Mouse (Mus musculus) C2C12 (cell line): ENCODE results near the gene Pmvk. TPM values are rescaled to one million over a fixed set of nuclear protein-coding genes. Genes with fewer than 3 reads are reported as not detected.

Experiments
- H3K27me3 ChIP-seq: one replicate; pipeline ENCODE4 v1.6.1; 2011; ENCODE audit not compliant: control insufficient read depth, insufficient read depth, insufficient read length
- H3K36me3 ChIP-seq: one replicate; pipeline ENCODE4 v1.6.1; 2011; ENCODE audit not compliant: control insufficient read depth, insufficient read depth
- H3K4me3 ChIP-seq: one replicate; pipeline ENCODE4 v1.5.1; 2011; ENCODE audit warnings: mild to moderate bottlenecking, control low read depth; ENCODE audit not compliant: poor library complexity, insufficient read depth, severe bottlenecking
- H3K79me2 ChIP-seq: one replicate; pipeline ENCODE4 v1.6.1; 2011; ENCODE audit not compliant: control insufficient read depth, insufficient read depth
- H3K79me3 ChIP-seq: one replicate; pipeline ENCODE4 v1.6.1; 2011; ENCODE audit warnings: low read depth, control low read depth
- H3ac ChIP-seq: one replicate; pipeline ENCODE3; 2011; ENCODE audit warnings: low read depth; ENCODE audit not compliant: control insufficient read depth, insufficient read length
- CEBPB ChIP-seq: IDR thresholded peaks from one replicate; pipeline ENCODE4 v1.6.1; 2011; ENCODE audit warnings: low read depth, mild to moderate bottlenecking, control low read depth, moderate library complexity
- CTCF ChIP-seq: IDR thresholded peaks from one replicate; pipeline ENCODE4 v1.5.1; 2011; ENCODE audit not compliant: control insufficient read depth, insufficient read depth, insufficient read length
- FOSL1 ChIP-seq: IDR thresholded peaks from one replicate; pipeline ENCODE4 v1.8.0; 2011; ENCODE audit warnings: mild to moderate bottlenecking, low read length; ENCODE audit not compliant: poor library complexity, insufficient read depth, severe bottlenecking
- MAX ChIP-seq: IDR thresholded peaks from one replicate; pipeline ENCODE4 v1.6.1; 2011; ENCODE audit warnings: mild to moderate bottlenecking, control low read depth
- MYOD1 ChIP-seq: IDR thresholded peaks from one replicate; pipeline ENCODE4 v1.6.1; 2011; ENCODE audit warnings: low read depth; ENCODE audit not compliant: control insufficient read depth, insufficient read length
- MYOG ChIP-seq: IDR thresholded peaks from one replicate; pipeline ENCODE4 v1.6.1; 2011; ENCODE audit not compliant: control insufficient read depth, insufficient read length; ENCODE audit errors: extremely low read depth
- USF1 ChIP-seq: IDR thresholded peaks from one replicate; pipeline ENCODE4 v1.6.1; 2011; ENCODE audit warnings: low read depth, mild to moderate bottlenecking, control low read depth, moderate library complexity
- polyA plus RNA-seq: library from polyadenylated mRNA; unstranded; fragments of >200 nt; fragmentation: generic; extraction: Trizol; gene quantifications from one replicate; pipeline ENCODE4 v1.2.1, GENCODE M21; 2012; ENCODE audit warnings: missing spikeins

Pmvk gene
- polyA plus RNA-seq, 1 experiment = 36.6 TPM

- Histone ChIP-seq H3ac (peak overlapping the region; percentile 70), H3K79me3 (peaks cover 59% of the 10 kb centered on the region)
- TF ChIP-seq FOSL1 (no peak), USF1 (no peak), MYOG (no peak), CEBPB (peak; percentile 76)
Measured at GRCm38 (mm10) chr3:89419571-89419970, 34.8 kb upstream of the Pmvk start.

GRCm38 (mm10) chr3:89419981-89420380 is 34.4 kb upstream of the Pmvk start:
- Histone ChIP-seq H3K79me2 (peaks cover 88% of the 10 kb centered on the region), H3K4me3 (peak overlapping the region; percentile 73), H3ac (peak overlapping the region; percentile 28), H3K36me3 (peaks cover 48% of the 10 kb centered on the region), H3K27me3 (no peaks in the 10 kb centered on the region), H3K79me3 (peaks cover 56% of the 10 kb centered on the region)
- TF ChIP-seq FOSL1 = no peak
- TF ChIP-seq MYOD1 = no peak
- no peak for TF ChIP-seq CEBPB
- no peak for TF ChIP-seq CTCF
- no peak for TF ChIP-seq USF1
- no peak for TF ChIP-seq MAX
- TF ChIP-seq MYOG = no peak

More at GRCm38 (mm10) chr3:89419571-89419970, 34.8 kb upstream of the Pmvk start:
- H3K36me3 ChIP-seq = peaks cover 49% of the 10 kb centered on the region
- peak overlapping the region; percentile 73 for H3K4me3 ChIP-seq
- H3K27me3 ChIP-seq = no peaks in the 10 kb centered on the region
- H3K79me2 ChIP-seq = peaks cover 88% of the 10 kb centered on the region

- no peak for TF ChIP-seq FOSL1
- no peak for TF ChIP-seq CEBPB
- no peak for TF ChIP-seq CTCF
- no peak for TF ChIP-seq USF1
- no peak for TF ChIP-seq MAX
- no peak for TF ChIP-seq MYOG
- H3K4me3 ChIP-seq = peak overlapping the region; percentile 73
- no peaks in the 10 kb centered on the region for H3K27me3 ChIP-seq
- H3K36me3 ChIP-seq = peaks cover 48% of the 10 kb centered on the region
- peaks cover 88% of the 10 kb centered on the region for H3K79me2 ChIP-seq
- H3ac ChIP-seq = no peak overlapping the region
- H3K79me3 ChIP-seq = peaks cover 54% of the 10 kb centered on the region
Measured at GRCm38 (mm10) chr3:89420421-89420820, 33.9 kb upstream of the Pmvk start.

- Histone ChIP-seq H3K36me3 (peaks cover 45% of the 10 kb centered on the region), H3ac (peak overlapping the region; percentile 65), H3K4me3 (peak overlapping the region; percentile 73), H3K27me3 (no peaks in the 10 kb centered on the region), H3K79me3 (peaks cover 46% of the 10 kb centered on the region), H3K79me2 (peaks cover 80% of the 10 kb centered on the region)
- TF ChIP-seq MYOD1 = no peak
- no peak for TF ChIP-seq CTCF
- no peak for TF ChIP-seq USF1
- TF ChIP-seq FOSL1 = no peak
- no peak for TF ChIP-seq MAX
- TF ChIP-seq CEBPB = no peak
- TF ChIP-seq MYOG = no peak
Measured at GRCm38 (mm10) chr3:89421002-89421774, 33.2 kb upstream of the Pmvk start.

- TF ChIP-seq MYOD1 (no peak), MAX (no peak), CEBPB (no peak), CTCF (no peak), FOSL1 (no peak)
- Histone ChIP-seq H3K79me2 (peaks cover 73% of the 10 kb centered on the region), H3K4me3 (peak overlapping the region; percentile 28), H3K79me3 (peaks cover 38% of the 10 kb centered on the region), H3ac (peak overlapping the region; percentile 52), H3K27me3 (no peaks in the 10 kb centered on the region), H3K36me3 (peaks cover 45% of the 10 kb centered on the region)
Measured at GRCm38 (mm10) chr3:89421810-89422473, 32.4 kb upstream of the Pmvk start.
